Mouse (Mus musculus) heart, embryonic 12.5 days (tissue): ENCODE data around the gene Fxyd3. TPM values are rescaled to one million over a fixed set of nuclear protein-coding genes. Genes with fewer than 3 reads are reported as not detected.

Source experiments
- ATAC-seq: fragments of 200-750 bp; cut with Nextera tagmentation; 2 replicates; pipeline ENCODE4 v1.8.0; 2017; ENCODE audit warnings: moderate TSS enrichment, moderate library complexity; ENCODE audit not compliant: insufficient number of reproducible peaks, low FRiP score
- H3K27ac ChIP-seq: fragments of 300-500 bp; sonication (generic); 2 replicates; pipeline ENCODE4 v1.5.1; 2016; ENCODE audit warnings: mild to moderate bottlenecking, moderate library complexity; ENCODE audit not compliant: poor library complexity, severe bottlenecking
- H3K27me3 ChIP-seq: fragments of 300-500 bp; sonication (generic); replicated peaks from 2 replicates; pipeline ENCODE4 v1.6.1; 2016; ENCODE audit warnings: mild to moderate bottlenecking, moderate library complexity
- H3K36me3 ChIP-seq: fragments of 300-500 bp; sonication (generic); 2 replicates; pipeline ENCODE4 v1.6.1; 2016; ENCODE audit warnings: mild to moderate bottlenecking, moderate library complexity
- H3K4me1 ChIP-seq: fragments of 300-500 bp; sonication (generic); replicated peaks from 2 replicates; pipeline ENCODE4 v1.6.1; 2016; ENCODE audit warnings: mild to moderate bottlenecking
- H3K4me2 ChIP-seq: fragments of 300-500 bp; sonication (generic); 2 replicates; pipeline ENCODE4 v1.6.1; 2016; ENCODE audit warnings: mild to moderate bottlenecking, moderate library complexity
- H3K4me3 ChIP-seq: fragments of 300-500 bp; sonication (generic); 2 replicates; pipeline ENCODE4 v1.5.1; 2016; ENCODE audit warnings: mild to moderate bottlenecking
- H3K9ac ChIP-seq: fragments of 300-500 bp; sonication (generic); 2 replicates; pipeline ENCODE4 v1.6.1; 2016; ENCODE audit warnings: mild to moderate bottlenecking, moderate library complexity
- H3K9me3 ChIP-seq: fragments of 300-500 bp; sonication (generic); replicated peaks from 2 replicates; pipeline ENCODE4 v1.6.1; 2016; ENCODE audit warnings: mild to moderate bottlenecking, moderate library complexity
- WGBS: fragments of 180-500 bp; shearing (Covaris S2); methylation state at CpG from one replicate; pipeline ENCODE4 v1.1.7; 2016; 5-methylcytosine and 5-hydroxymethylcytosine counted together
- polyA plus RNA-seq: library from polyadenylated mRNA; unstranded; fragments of >200 nt; fragmentation: Nextera tagmentation; extraction: Ambion mirVana; gene quantifications from 2 replicates; pipeline ENCODE4 v1.2.1, GENCODE M21; 2016

Fxyd3 gene
- polyA plus RNA-seq, 1 experiment from 2014 or later, result 0.15 TPM

GRCm38 (mm10) chr7:31098697-31099611, 22.4 kb upstream of the Fxyd3 start:
- Histone ChIP-seq H3K27ac (no peak overlapping the region), H3K27me3 (peaks cover 18% of the 10 kb centered on the region; the same call in 1 of the 2 replicates), H3K9ac (no peak overlapping the region), H3K36me3 (no peaks in the 10 kb centered on the region), H3K4me2 (no peak overlapping the region), H3K9me3 (no peaks in the 10 kb centered on the region), H3K4me1 (peaks cover 6% of the 10 kb centered on the region), H3K4me3 (no peak overlapping the region)
- no peak for ATAC-seq
- 76% methylated on average over 22 of the region's 22 CpGs for WGBS

GRCm38 (mm10) chr7:31097583-31098248, 21.2 kb upstream of the Fxyd3 start:
- peak overlapping the region; percentile 27 for H3K4me3 ChIP-seq
- peaks cover 6% of the 10 kb centered on the region; the same call in 1 of the 2 replicates for H3K4me1 ChIP-seq
- peaks cover 10% of the 10 kb centered on the region; the same call in 1 of the 2 replicates for H3K27me3 ChIP-seq
- no peaks in the 10 kb centered on the region for H3K9me3 ChIP-seq
- ATAC-seq, result peak; percentile 88
- no peaks in the 10 kb centered on the region for H3K36me3 ChIP-seq
- whole genome bisulfite sequencing, result 41% methylated on average over 20 of the region's 20 CpGs
- no peak overlapping the region for H3K27ac ChIP-seq
- 0 out of 2 replicates have a peak overlapping the region, but pooled peaks have one; percentile 46 for H3K9ac ChIP-seq
- H3K4me2 ChIP-seq, result peak overlapping the region; percentile 63

- H3K27me3 ChIP-seq, result 0 out of 2 replicates have a peak, but pooled peaks cover 3% of the 10 kb centered on the region
- 69% methylated on average over 9 of the region's 9 CpGs for WGBS
- no peak for ATAC-seq
- H3K9me3 ChIP-seq, result no peaks in the 10 kb centered on the region
- H3K4me2 ChIP-seq, result no peak overlapping the region
- no peaks in the 10 kb centered on the region for H3K36me3 ChIP-seq
- peaks cover 6% of the 10 kb centered on the region; the same call in 1 of the 2 replicates for H3K4me1 ChIP-seq
- H3K27ac ChIP-seq, result no peak overlapping the region
- no peak overlapping the region for H3K4me3 ChIP-seq
- H3K9ac ChIP-seq, result no peak overlapping the region
These were observed 20.5 kb upstream of the Fxyd3 start for GRCm38 (mm10) chr7:31096892-31097564.

GRCm38 (mm10) chr7:31094774-31095501, 18.4 kb upstream of the Fxyd3 start:
- no peaks in the 10 kb centered on the region for H3K27me3 ChIP-seq
- H3K27ac ChIP-seq, result no peak overlapping the region
- no peak overlapping the region for H3K4me3 ChIP-seq
- ATAC-seq, result no peak
- 21% methylated on average over 12 of the region's 12 CpGs for WGBS
- H3K9me3 ChIP-seq, result no peaks in the 10 kb centered on the region
- H3K36me3 ChIP-seq, result no peaks in the 10 kb centered on the region
- H3K9ac ChIP-seq, result no peak overlapping the region
- no peak overlapping the region for H3K4me2 ChIP-seq
- H3K4me1 ChIP-seq, result peaks cover 6% of the 10 kb centered on the region; the same call in 1 of the 2 replicates

GRCm38 (mm10) chr7:31089721-31090120, 13.2 kb upstream of the Fxyd3 start:
- Histone ChIP-seq H3K4me3 (no peak overlapping the region), H3K4me1 (peaks cover 10% of the 10 kb centered on the region; the same call in 1 of the 2 replicates), H3K4me2 (no peak overlapping the region), H3K27me3 (no peaks in the 10 kb centered on the region), H3K9ac (no peak overlapping the region), H3K36me3 (no peaks in the 10 kb centered on the region), H3K27ac (no peak overlapping the region), H3K9me3 (no peaks in the 10 kb centered on the region)
- 74% methylated on average over 2 of the region's 2 CpGs for WGBS
- no peak for ATAC-seq

DNA sequence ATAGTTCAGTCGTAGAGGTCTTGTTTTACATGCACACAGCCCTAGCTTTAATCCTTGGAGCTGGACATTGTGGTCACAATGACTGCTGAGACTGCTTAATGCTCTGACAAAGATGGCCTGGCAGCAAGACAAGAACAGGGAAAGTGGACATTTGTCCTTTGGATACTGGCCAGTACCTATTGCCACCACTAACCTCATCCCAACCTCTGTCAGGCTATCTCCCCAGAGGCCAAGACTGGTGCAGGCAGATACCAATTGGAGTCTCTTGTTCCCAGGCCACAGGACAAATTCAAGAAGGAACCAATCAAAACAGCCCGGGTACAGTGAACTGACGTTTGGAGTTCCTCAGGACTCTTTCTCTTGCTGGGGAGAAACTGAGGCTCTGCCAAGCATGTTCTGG, 11.7 kb upstream of the Fxyd3 start:
- H3K9ac ChIP-seq, result no peak overlapping the region
- no peak overlapping the region for H3K4me3 ChIP-seq
- H3K27ac ChIP-seq, result no peak overlapping the region
- 64% methylated on average over 3 of the region's 3 CpGs for WGBS
- no peak overlapping the region for H3K4me2 ChIP-seq
- H3K4me1 ChIP-seq, result peaks cover 10% of the 10 kb centered on the region; the same call in 1 of the 2 replicates
- H3K36me3 ChIP-seq, result no peaks in the 10 kb centered on the region
- no peaks in the 10 kb centered on the region for H3K9me3 ChIP-seq
- no peak for ATAC-seq
- H3K27me3 ChIP-seq, result no peaks in the 10 kb centered on the region

DNA sequence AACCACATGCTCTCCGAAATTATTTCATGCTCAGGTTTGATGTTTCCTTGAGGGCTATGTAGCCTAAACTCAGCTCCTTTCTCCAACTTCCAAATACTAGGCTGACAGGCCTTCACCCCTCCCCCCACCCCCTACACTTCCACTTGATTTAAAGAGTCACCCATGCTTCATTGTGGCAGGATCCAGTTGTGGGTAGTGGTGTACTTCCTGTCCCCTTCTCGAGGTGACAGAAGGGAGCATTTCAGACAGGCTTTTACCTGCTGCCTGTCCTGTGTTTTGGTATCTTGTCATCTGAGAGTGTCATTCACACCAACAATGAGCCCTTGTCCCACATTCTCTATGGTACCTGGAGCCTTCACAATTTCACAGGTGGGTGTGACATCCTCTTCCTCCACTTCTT, 10.8 kb upstream of the Fxyd3 start:
- Histone ChIP-seq H3K4me1 (peaks cover 10% of the 10 kb centered on the region; the same call in 1 of the 2 replicates), H3K9me3 (no peaks in the 10 kb centered on the region), H3K36me3 (no peaks in the 10 kb centered on the region), H3K27ac (no peak overlapping the region), H3K4me3 (no peak overlapping the region), H3K27me3 (no peaks in the 10 kb centered on the region), H3K9ac (no peak overlapping the region), H3K4me2 (no peak overlapping the region)
- no peak for ATAC-seq
- WGBS, result 43% methylated on average over 2 of the region's 2 CpGs

- peaks cover 10% of the 10 kb centered on the region; the same call in 1 of the 2 replicates for H3K4me1 ChIP-seq
- no peak for ATAC-seq
- H3K9ac ChIP-seq, result no peak overlapping the region
- no peak overlapping the region for H3K4me2 ChIP-seq
- no peak overlapping the region for H3K27ac ChIP-seq
- 78% methylated on average over 9 of the region's 9 CpGs for WGBS
- no peaks in the 10 kb centered on the region for H3K9me3 ChIP-seq
- no peaks in the 10 kb centered on the region for H3K36me3 ChIP-seq
- no peak overlapping the region for H3K4me3 ChIP-seq
- H3K27me3 ChIP-seq, result no peaks in the 10 kb centered on the region
These were observed 9.8 kb upstream of the Fxyd3 start for GRCm38 (mm10) chr7:31086175-31086755.

GRCm38 (mm10) chr7:31085171-31085570, 8.7 kb upstream of the Fxyd3 start:
- H3K4me2 ChIP-seq, result no peak overlapping the region
- WGBS, result 33% methylated on average over 3 of the region's 3 CpGs
- H3K36me3 ChIP-seq, result no peaks in the 10 kb centered on the region
- peaks cover 4% of the 10 kb centered on the region for H3K9me3 ChIP-seq
- no peaks in the 10 kb centered on the region for H3K27me3 ChIP-seq
- peaks cover 10% of the 10 kb centered on the region; the same call in 1 of the 2 replicates for H3K4me1 ChIP-seq
- ATAC-seq, result no peak
- no peak overlapping the region for H3K9ac ChIP-seq
- no peak overlapping the region for H3K4me3 ChIP-seq
- no peak overlapping the region for H3K27ac ChIP-seq

DNA sequence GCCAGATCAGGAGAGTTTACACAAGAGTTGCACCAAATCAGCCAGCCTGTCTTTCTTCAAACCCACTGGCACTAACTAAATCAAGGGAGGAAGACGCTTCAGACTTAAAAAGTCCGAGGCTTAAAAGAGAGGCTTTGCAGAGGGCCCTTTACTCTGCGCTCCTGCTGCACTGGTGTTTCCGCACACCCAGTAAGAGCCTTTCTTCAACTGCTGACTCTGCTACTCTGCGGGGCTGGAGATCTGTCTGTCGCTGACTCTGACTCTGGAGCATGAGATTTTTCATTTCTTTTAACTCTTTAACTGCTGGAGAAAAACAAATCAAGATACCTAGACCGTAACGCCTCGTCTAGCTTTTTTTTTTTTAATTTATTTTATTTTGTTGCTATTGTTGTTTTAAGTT, 7.6 kb upstream of the Fxyd3 start:
- H3K4me2 ChIP-seq, result no peak overlapping the region
- H3K27ac ChIP-seq, result no peak overlapping the region
- no peak overlapping the region for H3K4me3 ChIP-seq
- no peak for ATAC-seq
- peaks cover 10% of the 10 kb centered on the region; the same call in 1 of the 2 replicates for H3K4me1 ChIP-seq
- H3K36me3 ChIP-seq, result no peaks in the 10 kb centered on the region
- H3K27me3 ChIP-seq, result no peaks in the 10 kb centered on the region
- WGBS, result 55% methylated on average over 9 of the region's 9 CpGs
- H3K9ac ChIP-seq, result no peak overlapping the region
- H3K9me3 ChIP-seq, result peaks cover 4% of the 10 kb centered on the region
